Mouse (Mus musculus): ENCODE data around the gene Bptf. TPM values are rescaled to one million over a fixed set of nuclear protein-coding genes. Genes with fewer than 3 reads are reported as not detected.

The Bptf gene
- polyA plus RNA-seq, 1 experiment from 2014 or later = 26.6 TPM

DNA sequence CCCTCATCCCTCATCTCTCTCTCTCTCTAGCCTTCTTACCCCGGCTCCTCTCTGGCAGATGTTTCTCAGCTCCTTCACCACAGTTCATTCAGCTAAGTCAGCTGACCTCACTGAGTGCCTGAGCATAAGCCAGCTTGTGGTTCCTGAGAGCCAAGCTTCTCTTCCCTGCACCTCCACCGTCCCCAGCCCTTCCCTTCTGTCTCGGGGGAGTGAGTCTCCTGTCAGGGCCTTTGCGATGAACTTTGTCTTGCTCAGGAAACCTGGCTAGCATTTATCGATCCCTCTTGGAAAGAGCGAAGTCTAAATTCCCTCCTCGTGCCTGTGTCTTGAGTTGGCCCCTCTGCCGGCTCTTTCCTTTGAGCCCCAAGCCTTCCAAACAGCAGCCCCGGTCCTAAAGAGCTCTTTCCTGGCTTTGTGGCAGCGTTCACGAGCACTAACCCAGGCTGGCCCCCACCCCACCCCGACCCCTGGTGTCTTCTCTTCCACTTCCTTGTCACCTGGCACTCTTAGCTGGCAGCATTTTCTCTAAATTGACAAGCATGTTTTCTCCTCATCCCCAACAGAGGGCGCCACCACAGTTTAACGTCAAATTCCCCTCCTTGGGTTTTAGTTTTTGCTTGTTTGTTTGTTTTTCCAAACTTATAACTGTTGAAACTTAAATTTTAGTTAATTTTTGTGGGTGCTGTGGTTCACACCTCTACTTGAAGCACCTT, 117.2 kb downstream of the Bptf start:
- no peak for ATAC-seq (ENCODE audit: low FRiP score)
- Histone ChIP-seq H3K27ac (replicated peaks) (no peak overlapping the region), H3K9ac (replicated peaks) (no peak overlapping the region), H3K36me3 (no peaks in the 10 kb centered on the region), H3K4me2 (no peak overlapping the region), H3K27me3 (replicated peaks) (no peaks in the 10 kb centered on the region), H3K9me3 (replicated peaks) (no peaks in the 10 kb centered on the region), H3K4me1 (peaks cover 9% of the 10 kb centered on the region), H3K4me3 (replicated peaks) (no peak overlapping the region)
- 46% methylated on average over 14 of the region's 14 CpGs for WGBS

DNA sequence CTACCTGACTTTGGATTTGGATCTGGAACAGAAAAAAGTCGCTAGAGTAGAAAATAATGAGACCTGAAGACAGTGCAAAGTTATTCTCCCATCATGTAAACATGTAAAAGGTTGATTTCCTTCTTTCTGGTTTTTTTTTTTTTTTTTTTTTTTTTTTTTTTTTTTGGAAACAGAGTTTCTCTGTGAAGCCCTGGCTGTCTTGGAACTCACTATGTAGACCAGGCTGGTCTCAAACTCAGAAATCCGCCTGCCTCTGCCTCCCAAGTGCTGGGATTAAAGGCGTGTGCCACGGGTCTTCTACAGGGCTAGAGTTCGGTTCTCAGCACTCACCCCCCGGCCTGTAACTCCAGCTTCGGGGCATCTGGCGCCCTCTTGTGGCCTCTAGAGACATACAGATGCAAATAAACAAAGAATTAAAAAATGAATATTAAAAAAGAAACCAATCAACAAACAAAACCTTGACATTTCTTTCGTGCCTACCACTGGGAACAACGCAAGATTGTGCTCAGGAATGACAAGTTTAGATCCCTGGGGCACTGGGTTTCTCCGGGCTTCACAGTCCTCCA, 117.8 kb downstream of the Bptf start:
- whole genome bisulfite sequencing = 76% methylated on average over 11 of the region's 11 CpGs
- Histone ChIP-seq H3K4me2 (no peak overlapping the region), H3K36me3 (no peaks in the 10 kb centered on the region), H3K4me3 (replicated peaks) (no peak overlapping the region), H3K27ac (replicated peaks) (no peak overlapping the region), H3K9ac (replicated peaks) (no peak overlapping the region), H3K27me3 (replicated peaks) (no peaks in the 10 kb centered on the region), H3K4me1 (peaks cover 9% of the 10 kb centered on the region), H3K9me3 (replicated peaks) (no peaks in the 10 kb centered on the region)
- ATAC-seq (ENCODE audit: low FRiP score) = no peak

DNA sequence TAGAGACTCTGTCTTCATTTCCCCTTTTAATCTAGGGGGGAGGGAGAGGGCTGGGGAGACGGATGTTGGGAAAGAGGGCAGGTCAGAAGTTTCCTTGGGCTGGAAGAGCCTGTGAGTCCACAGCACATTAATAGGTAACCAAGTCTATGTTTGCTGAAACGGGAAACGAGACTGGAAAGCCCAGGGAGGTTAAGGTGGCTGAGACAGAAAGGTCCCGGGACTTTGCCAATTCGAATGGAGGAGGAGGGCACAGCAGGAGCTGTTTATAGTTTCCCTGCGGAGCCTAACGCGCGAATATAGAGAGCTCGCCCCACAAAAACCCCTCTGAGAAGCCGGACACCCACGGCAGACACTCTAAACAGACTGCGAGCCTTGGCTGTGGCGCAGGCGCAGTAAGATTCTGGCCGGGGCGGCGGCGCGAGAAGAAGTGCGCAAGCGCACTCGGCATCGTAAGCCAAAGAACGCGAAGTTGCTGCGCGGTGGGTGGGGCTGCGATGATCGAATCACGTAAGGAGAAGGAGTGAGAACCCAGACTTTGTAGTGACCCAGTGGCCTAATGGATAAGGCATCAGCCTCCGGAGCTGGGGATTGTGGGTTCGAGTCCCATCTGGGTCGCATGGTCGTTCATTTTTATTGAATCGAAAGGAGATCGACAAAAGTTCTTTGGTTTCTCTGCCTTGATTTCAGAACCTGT, 119.5 kb downstream of the Bptf start:
- Histone ChIP-seq H3K27me3 (replicated peaks) (no peaks in the 10 kb centered on the region), H3K27ac (replicated peaks) (peak overlapping the region; percentile 92), H3K36me3 (no peaks in the 10 kb centered on the region), H3K9me3 (replicated peaks) (no peaks in the 10 kb centered on the region), H3K4me3 (replicated peaks) (peak overlapping the region; percentile 64), H3K4me1 (peaks cover 9% of the 10 kb centered on the region), H3K9ac (replicated peaks) (peak overlapping the region; percentile 64), H3K4me2 (peak overlapping the region; percentile 62)
- under 1% methylated on average over 37 of the region's 37 CpGs for WGBS
- peak; percentile 97 for ATAC-seq (ENCODE audit: low FRiP score)

DNA sequence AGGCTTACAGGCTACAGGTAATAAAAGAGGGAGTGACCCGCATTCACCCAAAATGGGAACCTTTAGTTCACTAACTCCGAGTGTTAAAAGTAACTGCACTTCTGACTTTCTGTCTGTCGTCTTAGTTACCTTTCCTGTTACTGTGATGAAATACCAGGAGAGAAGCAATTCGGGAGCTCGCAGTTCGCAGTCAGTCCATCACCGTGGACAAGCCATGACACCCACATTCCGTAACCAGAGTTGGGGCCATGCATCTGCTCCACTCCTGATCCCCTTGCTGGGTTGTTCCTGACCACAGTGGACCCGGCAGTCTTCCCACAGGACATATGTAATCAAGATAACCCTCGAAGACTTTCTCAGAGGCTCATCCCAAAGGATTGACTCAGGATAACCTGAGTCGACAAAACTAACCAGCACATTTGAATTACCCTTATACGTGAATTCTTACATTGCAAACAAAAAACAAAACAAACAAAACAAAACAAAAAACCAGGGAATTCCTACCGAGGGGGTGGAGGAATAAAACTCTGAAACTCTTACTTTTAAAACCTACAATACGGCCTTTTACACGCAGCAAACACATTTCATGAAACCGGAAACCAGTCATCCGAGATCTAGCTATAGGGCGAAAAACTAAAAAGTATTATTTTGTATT, 120.1 kb downstream of the Bptf start:
- Histone ChIP-seq H3K27ac (replicated peaks) (peak overlapping the region; percentile 92), H3K9ac (replicated peaks) (peak overlapping the region; percentile 64), H3K36me3 (no peaks in the 10 kb centered on the region), H3K9me3 (replicated peaks) (no peaks in the 10 kb centered on the region), H3K27me3 (replicated peaks) (no peaks in the 10 kb centered on the region), H3K4me2 (peak overlapping the region; percentile 62), H3K4me1 (peaks cover 9% of the 10 kb centered on the region), H3K4me3 (replicated peaks) (peak overlapping the region; percentile 64)
- no peak for ATAC-seq (ENCODE audit: low FRiP score)
- 35% methylated on average over 18 of the region's 18 CpGs for WGBS

DNA sequence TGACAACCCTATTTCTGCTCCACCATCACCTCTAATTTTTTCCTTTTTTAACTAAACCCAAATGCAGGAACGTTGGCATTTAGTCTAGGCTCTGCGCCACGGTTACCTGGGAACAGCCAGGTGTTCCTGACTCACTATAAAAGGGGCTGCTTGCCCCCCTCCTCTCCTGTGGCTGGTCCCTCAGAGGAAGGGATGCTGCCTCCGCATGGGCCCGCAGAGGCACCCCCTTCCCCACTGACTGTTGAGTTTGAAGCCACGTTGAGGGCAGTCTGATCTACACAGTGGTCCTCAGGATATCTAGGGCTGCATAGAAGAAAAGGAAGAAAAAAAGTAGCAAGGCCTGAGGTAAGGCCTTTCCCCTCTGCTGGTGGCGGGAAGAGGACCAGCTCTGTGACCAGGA, 120.8 kb downstream of the Bptf start:
- no peak overlapping the region for H3K27ac ChIP-seq (replicated peaks)
- H3K27me3 ChIP-seq (replicated peaks) = no peaks in the 10 kb centered on the region
- H3K4me1 ChIP-seq = peaks cover 9% of the 10 kb centered on the region
- ATAC-seq (ENCODE audit: low FRiP score) = no peak
- WGBS = 77% methylated on average over 7 of the region's 7 CpGs
- no peaks in the 10 kb centered on the region for H3K36me3 ChIP-seq
- no peak overlapping the region for H3K4me3 ChIP-seq (replicated peaks)
- no peaks in the 10 kb centered on the region for H3K9me3 ChIP-seq (replicated peaks)
- H3K4me2 ChIP-seq = peak overlapping the region; percentile 62
- no peak overlapping the region for H3K9ac ChIP-seq (replicated peaks)

DNA sequence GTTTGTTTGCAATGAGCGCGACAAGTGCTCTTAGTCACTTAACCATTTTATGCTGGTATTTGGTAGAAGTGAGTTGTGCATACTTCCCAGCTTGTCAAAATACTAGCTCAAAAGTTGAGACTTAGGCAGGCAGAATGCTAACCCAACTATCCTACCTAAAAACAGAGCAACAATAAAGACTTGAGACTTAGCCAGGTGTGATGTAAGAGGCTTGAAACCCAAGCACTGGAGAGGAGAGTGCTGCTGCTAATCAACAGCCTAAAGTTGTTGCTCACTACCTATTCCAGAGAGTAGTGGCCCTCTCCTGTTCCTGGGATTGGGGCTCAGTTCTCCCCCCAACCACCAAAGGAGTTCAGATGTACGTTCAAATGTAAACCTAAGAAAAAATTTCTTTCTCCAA, 121.5 kb downstream of the Bptf start:
- Histone ChIP-seq H3K9me3 (replicated peaks) (no peaks in the 10 kb centered on the region), H3K36me3 (no peaks in the 10 kb centered on the region), H3K4me3 (replicated peaks) (no peak overlapping the region), H3K27ac (replicated peaks) (no peak overlapping the region), H3K27me3 (replicated peaks) (no peaks in the 10 kb centered on the region), H3K4me1 (peaks cover 9% of the 10 kb centered on the region), H3K4me2 (no peak overlapping the region), H3K9ac (replicated peaks) (no peak overlapping the region)
- 97% methylated on average over 3 of the region's 3 CpGs for WGBS
- no peak for ATAC-seq (ENCODE audit: low FRiP score)

DNA sequence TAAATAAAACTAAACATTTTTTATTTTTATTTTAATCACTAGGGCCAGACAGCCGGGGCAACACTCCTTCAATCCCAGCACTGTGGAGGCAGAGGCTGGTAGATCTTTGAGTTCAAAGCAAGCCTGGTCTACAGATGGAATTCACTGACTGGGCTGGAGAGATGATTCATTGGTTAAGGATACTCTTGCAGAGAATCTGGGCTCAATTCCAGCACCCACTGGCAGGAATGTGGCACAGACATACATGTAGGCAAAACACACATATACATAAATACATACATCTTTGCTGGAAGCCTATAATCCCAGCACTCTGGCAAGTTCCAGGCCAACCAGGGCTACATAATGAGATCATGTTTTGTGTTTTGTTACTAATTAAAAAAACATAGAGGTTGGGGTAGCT, 126.4 kb downstream of the Bptf start:
- Histone ChIP-seq H3K4me1 (no peaks in the 10 kb centered on the region), H3K4me3 (replicated peaks) (no peak overlapping the region), H3K9ac (replicated peaks) (no peak overlapping the region), H3K27ac (replicated peaks) (no peak overlapping the region), H3K9me3 (replicated peaks) (no peaks in the 10 kb centered on the region), H3K27me3 (replicated peaks) (no peaks in the 10 kb centered on the region), H3K36me3 (no peaks in the 10 kb centered on the region), H3K4me2 (no peak overlapping the region)
- WGBS = 91% methylated on average over 1 of the region's 1 CpGs
- ATAC-seq (ENCODE audit: low FRiP score) = no peak

DNA sequence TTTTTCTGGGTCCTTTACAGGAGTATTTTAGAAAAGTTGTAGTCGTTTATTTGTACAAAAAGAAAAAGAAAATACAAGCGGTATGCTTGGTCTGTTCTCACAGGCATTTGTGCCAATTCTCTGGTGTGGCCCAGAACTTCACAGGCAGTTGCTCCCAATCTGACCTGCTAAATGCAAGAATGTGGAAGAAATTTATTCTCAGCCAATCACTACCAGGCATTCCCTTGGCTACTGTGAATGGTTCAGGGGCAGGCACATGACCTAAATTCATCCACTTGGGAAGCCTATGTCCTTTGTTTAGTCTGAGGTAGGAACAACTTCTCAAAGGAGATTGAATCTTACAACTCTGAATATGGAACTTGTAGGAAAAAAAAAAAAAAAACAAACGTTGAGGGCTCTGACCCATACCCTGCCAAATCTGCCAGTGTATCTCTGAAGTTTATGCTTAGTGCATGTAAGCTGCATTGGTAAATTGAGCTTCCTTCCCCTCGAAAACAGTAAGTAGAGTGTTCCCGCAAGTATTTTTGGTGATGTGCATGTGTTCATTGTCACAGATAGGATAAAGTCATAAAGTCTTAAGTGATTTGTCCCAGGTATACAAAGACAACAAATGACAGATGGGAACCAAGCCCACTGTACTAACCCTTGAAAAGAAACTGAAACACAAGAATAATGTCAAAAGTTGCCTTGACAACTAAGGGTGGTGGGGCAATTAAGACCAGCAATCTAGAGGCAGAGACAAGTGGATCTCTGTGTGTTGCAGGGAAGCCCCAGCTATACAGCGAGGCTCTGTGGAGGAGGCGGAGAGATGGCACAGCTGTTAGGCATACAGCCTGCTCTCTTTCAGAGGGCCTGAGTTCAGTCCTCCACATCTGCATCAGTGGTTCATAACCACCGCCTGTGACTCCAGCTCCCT, 129.9 kb downstream of the Bptf start:
- WGBS = 24% methylated on average over 8 of the region's 8 CpGs
- peaks cover 19% of the 10 kb centered on the region for H3K4me1 ChIP-seq
- H3K27me3 ChIP-seq (replicated peaks) = no peaks in the 10 kb centered on the region
- no peaks in the 10 kb centered on the region for H3K36me3 ChIP-seq
- ATAC-seq (ENCODE audit: low FRiP score) = no peak
- H3K27ac ChIP-seq (replicated peaks) = peak overlapping the region; percentile 49; the same call in 1 of the 2 replicates
- no peak overlapping the region for H3K4me3 ChIP-seq (replicated peaks)
- no peaks in the 10 kb centered on the region for H3K9me3 ChIP-seq (replicated peaks)
- no peak overlapping the region for H3K9ac ChIP-seq (replicated peaks)
- H3K4me2 ChIP-seq = no peak overlapping the region

DNA sequence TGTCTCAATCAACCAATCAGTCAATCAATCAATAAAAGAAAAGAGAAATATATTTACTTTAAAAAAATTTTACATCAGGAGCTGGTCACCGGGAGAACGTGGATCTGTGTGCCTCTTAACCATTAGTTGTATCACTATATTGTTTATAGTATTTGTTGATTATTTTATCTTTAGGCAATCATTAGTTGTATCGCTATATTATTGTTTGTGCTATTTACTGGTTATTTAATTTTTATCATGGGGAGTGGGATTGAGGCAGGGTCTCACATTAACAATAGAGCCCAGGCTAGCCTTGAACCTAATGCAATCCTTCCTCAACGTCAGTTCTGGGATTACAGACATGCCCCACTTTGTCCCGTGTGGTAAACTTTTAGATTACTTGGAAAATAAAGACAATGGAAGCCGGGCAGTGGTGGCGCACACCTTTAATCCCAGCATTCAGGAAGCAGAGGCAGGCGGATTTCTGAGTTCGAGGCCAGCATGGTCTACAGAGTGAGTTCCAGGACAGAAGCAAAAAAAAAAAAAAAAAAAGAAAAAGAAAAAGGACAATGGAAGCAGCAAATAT, 131.9 kb downstream of the Bptf start:
- Histone ChIP-seq H3K4me3 (replicated peaks) (peak overlapping the region; percentile 81), H3K27ac (replicated peaks) (peak overlapping the region; percentile 89), H3K4me2 (peak overlapping the region; percentile 64), H3K9ac (replicated peaks) (peak overlapping the region; percentile 58), H3K36me3 (peaks cover 14% of the 10 kb centered on the region), H3K27me3 (replicated peaks) (no peaks in the 10 kb centered on the region), H3K4me1 (peaks cover 20% of the 10 kb centered on the region), H3K9me3 (replicated peaks) (no peaks in the 10 kb centered on the region)
- no peak for ATAC-seq (ENCODE audit: low FRiP score)
- WGBS = 83% methylated on average over 9 of the region's 9 CpGs

DNA sequence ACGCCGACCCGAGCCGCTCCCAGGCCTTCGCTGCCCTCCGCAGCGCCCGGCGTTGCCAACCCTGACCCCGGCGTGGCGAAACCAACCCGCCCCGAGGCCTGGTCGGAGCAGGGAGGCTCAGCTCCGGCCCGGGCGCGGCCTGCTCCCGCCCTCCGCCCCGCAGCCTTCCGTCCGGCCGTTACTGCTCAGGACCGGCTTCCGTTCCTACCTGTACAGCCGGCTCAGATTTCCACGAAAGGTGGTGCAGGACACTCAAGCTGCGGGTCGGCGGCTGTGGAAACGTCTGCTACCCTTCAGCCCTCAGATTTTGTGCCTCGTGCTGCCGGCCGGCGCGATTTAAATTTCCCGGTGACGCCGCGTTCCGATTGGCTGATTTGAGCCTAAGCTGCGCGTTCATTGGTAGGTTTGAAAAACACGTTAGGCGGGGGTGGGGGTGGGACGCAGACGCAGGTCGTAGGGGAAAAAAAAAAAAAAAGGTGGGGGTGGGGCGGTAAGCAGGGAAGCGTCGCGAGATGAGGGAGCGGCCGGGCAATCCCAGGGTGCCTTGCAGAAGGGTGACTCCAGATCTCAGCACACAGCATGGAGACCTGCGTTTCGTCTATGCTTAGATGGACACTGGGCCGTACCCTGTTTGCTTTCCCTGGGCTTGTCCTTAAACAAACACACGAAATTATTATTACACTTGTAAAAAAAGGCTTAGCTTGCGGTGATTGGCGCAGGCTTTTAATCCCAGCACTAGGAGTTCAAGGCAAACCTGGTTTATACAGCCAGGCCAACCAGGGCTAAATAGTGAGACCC, 132.6 kb downstream of the Bptf start, which contains the start of gene Kpna2:
TSS of gene Kpna2 (minus strand) at position 391 of the 798 bp plus-strand sequence.
- peak; percentile 93 for ATAC-seq (ENCODE audit: low FRiP score)
- H3K9ac ChIP-seq (replicated peaks) = peak within 1 kb of the TSS; percentile 75
- no peaks in the 10 kb centered on the region for H3K27me3 ChIP-seq (replicated peaks)
- H3K4me3 ChIP-seq (replicated peaks) = peak within 1 kb of the TSS; percentile 81
- under 1% methylated on average over 61 of the region's 62 CpGs for WGBS
- H3K36me3 ChIP-seq = peaks cover 21% of the 10 kb centered on the region
- H3K27ac ChIP-seq (replicated peaks) = peak within 1 kb of the TSS; percentile 89
- H3K4me1 ChIP-seq = peaks cover 20% of the 10 kb centered on the region
- peak within 1 kb of the TSS; percentile 64 for H3K4me2 ChIP-seq
- no peaks in the 10 kb centered on the region for H3K9me3 ChIP-seq (replicated peaks)
